In genomic region chr14:25320141-25320540, GRCm38 (mm10) we compare ENCODE assay signal across 14 mouse cellular contexts.
DNase-seq lines count a peak whose midpoint lies in the region; ATAC-seq and TF ChIP-seq lines count a peak whose summit lies in the region.
"Had no signal": no experiment of that assay in that cellular context is flagged by ENCODE, and none has a peak within 500 bp of the region (broad histone marks: within the 10 kb centered on the region; RNA-seq: fewer than 3 reads in every experiment).

No protein-coding gene starts in this region.

- H3K4me3 ChIP-seq in forebrain, embryonic 12.5 days (replicated peaks), result no peak overlapping the region
- H3K4me3 ChIP-seq in midbrain, embryonic 15.5 days, result no peak overlapping the region
- H3K4me3 ChIP-seq in lung, postnatal 0 days (ENCODE audit: low read depth, low read length), result no peak overlapping the region
- H3K4me3 ChIP-seq: embryonic facial prominence, embryonic 15.5 days; kidney, embryonic 15.5 days; liver, embryonic 12.5 days had no signal

- H3K27me3 ChIP-seq in forebrain, embryonic 12.5 days, result no peaks in the 10 kb centered on the region
- H3K27me3 ChIP-seq in midbrain, embryonic 15.5 days (replicated peaks), result no peaks in the 10 kb centered on the region
- no peaks in the 10 kb centered on the region for H3K27me3 ChIP-seq in lung, postnatal 0 days (replicated peaks; ENCODE audit: insufficient read depth, low read length)
- H3K27me3 ChIP-seq: embryonic facial prominence, embryonic 15.5 days had no signal

- peaks cover 78% of the 10 kb centered on the region for H3K4me1 ChIP-seq in forebrain, embryonic 12.5 days
- H3K4me1 ChIP-seq in midbrain, embryonic 15.5 days, result peaks cover 44% of the 10 kb centered on the region
- H3K4me1 ChIP-seq in lung, postnatal 0 days (ENCODE audit: insufficient read depth, low read depth, low read length), result peaks cover 7% of the 10 kb centered on the region; the same call in 1 of the 2 replicates

- ATAC-seq in forebrain, embryonic 12.5 days (ENCODE audit: low FRiP score), result no peak
- no peak for ATAC-seq in midbrain, embryonic 15.5 days (replicated peaks)
- no peak for ATAC-seq in lung, postnatal 0 days
- ATAC-seq: liver, embryonic 12.5 days had no signal

- peak; percentile 38 to 50 for DNase-seq in left cerebral cortex, adult 9 months (ENCODE audit: low spot score in 2 of 2)
- DNase-seq in left cerebral cortex, adult 11 months (ENCODE audit: low spot score), result no peak
- peak; percentile 19 to 37 for DNase-seq in layer of hippocampus, adult 18-20 months (ENCODE audit: low spot score in 2 of 2)
- no peak for DNase-seq in embryo, embryonic 11 days
- no peak for DNase-seq in lung, postnatal 0 days (ENCODE audit: low spot score)
- DNase-seq: adrenal gland, adult 8-10 months; cerebellum, postnatal 25 days; lung, postnatal 10 days had no signal

- H3K36me3 ChIP-seq in forebrain, embryonic 12.5 days (replicated peaks), result no peaks in the 10 kb centered on the region
- H3K36me3 ChIP-seq in midbrain, embryonic 15.5 days (replicated peaks), result no peaks in the 10 kb centered on the region
- no peaks in the 10 kb centered on the region for H3K36me3 ChIP-seq in lung, postnatal 0 days (ENCODE audit: insufficient read depth, low read length)
- H3K36me3 ChIP-seq: embryonic facial prominence, embryonic 15.5 days; kidney, embryonic 15.5 days; liver, embryonic 12.5 days had no signal

- no peaks in the 10 kb centered on the region for H3K9me3 ChIP-seq in forebrain, embryonic 12.5 days
- no peaks in the 10 kb centered on the region for H3K9me3 ChIP-seq in midbrain, embryonic 15.5 days
- H3K9me3 ChIP-seq in lung, postnatal 0 days (ENCODE audit: low read length), result no peaks in the 10 kb centered on the region
- H3K9me3 ChIP-seq: embryonic facial prominence, embryonic 15.5 days; kidney, embryonic 15.5 days; liver, embryonic 12.5 days had no signal

- H3K9ac ChIP-seq in forebrain, embryonic 12.5 days, result no peak overlapping the region
- no peak overlapping the region for H3K9ac ChIP-seq in midbrain, embryonic 15.5 days
- H3K9ac ChIP-seq in lung, postnatal 0 days (replicated peaks; ENCODE audit: low read depth), result no peak overlapping the region
- H3K9ac ChIP-seq: embryonic facial prominence, embryonic 15.5 days; kidney, embryonic 15.5 days; liver, embryonic 12.5 days had no signal

- no peak for TF ChIP-seq CTCF in lung, postnatal 0 days (IDR thresholded peaks at IDR 0.05)

- 46% methylated on average over 4 of the region's 4 CpGs for WGBS in forebrain, embryonic 12.5 days
- WGBS in midbrain, embryonic 15.5 days, result 49% methylated on average over 4 of the region's 4 CpGs
- WGBS in lung, postnatal 0 days, result 78% methylated on average over 4 of the region's 4 CpGs

- no peak for TF ChIP-seq EP300 in lung, postnatal 0 days (IDR thresholded peaks at IDR 0.05)

- H3K4me2 ChIP-seq in forebrain, embryonic 12.5 days, result no peak overlapping the region
- H3K4me2 ChIP-seq in midbrain, embryonic 15.5 days, result no peak overlapping the region
- H3K4me2 ChIP-seq in lung, postnatal 0 days (replicated peaks; ENCODE audit: low read depth, low read length), result no peak overlapping the region
- H3K4me2 ChIP-seq: embryonic facial prominence, embryonic 15.5 days; heart, embryonic 11.5 days; kidney, embryonic 15.5 days; liver, embryonic 12.5 days had no signal

- peak overlapping the region; percentile 98 for H3K27ac ChIP-seq in forebrain, embryonic 12.5 days
- H3K27ac ChIP-seq in midbrain, embryonic 15.5 days, result peak overlapping the region; percentile 23; the same call in 1 of the 2 replicates
- no peak overlapping the region for H3K27ac ChIP-seq in lung, postnatal 0 days (ENCODE audit: low read length)
- H3K27ac ChIP-seq: embryonic facial prominence, embryonic 15.5 days; kidney, embryonic 15.5 days; liver, embryonic 12.5 days had no signal

Comparison
In these comparisons a context has a peak if more than half of its experiments do, and no peak if none do; other contexts are left out.
1. DNase-seq: peak in left cerebral cortex, adult 9 months (2 of 2) and layer of hippocampus, adult 18-20 months (2 of 2); none in left cerebral cortex, adult 11 months (single experiment), embryo, embryonic 11 days (single experiment) and lung, postnatal 0 days (single experiment).